Mouse (Mus musculus) kidney, embryonic 15.5 days (tissue): ENCODE results near the gene Rsu1. TPM values are rescaled to one million over a fixed set of nuclear protein-coding genes. Genes with fewer than 3 reads are reported as not detected.

ENCODE experiments used
- polyA plus RNA-seq: library from polyadenylated mRNA; unstranded; fragments of >200 nt; fragmentation: Nextera tagmentation; extraction: Ambion mirVana; gene quantifications from 2 replicates; pipeline ENCODE4 v1.2.1, GENCODE M21; 2015

Rsu1 gene
- polyA plus RNA-seq, 1 experiment from 2014 or later: 140 TPM

Other genes with a start within 250 kb of the Rsu1 start
- 4.3 and 5.1 TPM in 2 replicates for gene Cubn, start 220.4 kb upstream of the Rsu1 start, polyA plus RNA-seq